Mouse (Mus musculus): ENCODE measurements around the gene Hlcs. TPM values are rescaled to one million over a fixed set of nuclear protein-coding genes. Genes with fewer than 3 reads are reported as not detected.

Gene Hlcs
- polyA plus RNA-seq, 1 experiment from 2014 or later = 8.7 TPM

DNA sequence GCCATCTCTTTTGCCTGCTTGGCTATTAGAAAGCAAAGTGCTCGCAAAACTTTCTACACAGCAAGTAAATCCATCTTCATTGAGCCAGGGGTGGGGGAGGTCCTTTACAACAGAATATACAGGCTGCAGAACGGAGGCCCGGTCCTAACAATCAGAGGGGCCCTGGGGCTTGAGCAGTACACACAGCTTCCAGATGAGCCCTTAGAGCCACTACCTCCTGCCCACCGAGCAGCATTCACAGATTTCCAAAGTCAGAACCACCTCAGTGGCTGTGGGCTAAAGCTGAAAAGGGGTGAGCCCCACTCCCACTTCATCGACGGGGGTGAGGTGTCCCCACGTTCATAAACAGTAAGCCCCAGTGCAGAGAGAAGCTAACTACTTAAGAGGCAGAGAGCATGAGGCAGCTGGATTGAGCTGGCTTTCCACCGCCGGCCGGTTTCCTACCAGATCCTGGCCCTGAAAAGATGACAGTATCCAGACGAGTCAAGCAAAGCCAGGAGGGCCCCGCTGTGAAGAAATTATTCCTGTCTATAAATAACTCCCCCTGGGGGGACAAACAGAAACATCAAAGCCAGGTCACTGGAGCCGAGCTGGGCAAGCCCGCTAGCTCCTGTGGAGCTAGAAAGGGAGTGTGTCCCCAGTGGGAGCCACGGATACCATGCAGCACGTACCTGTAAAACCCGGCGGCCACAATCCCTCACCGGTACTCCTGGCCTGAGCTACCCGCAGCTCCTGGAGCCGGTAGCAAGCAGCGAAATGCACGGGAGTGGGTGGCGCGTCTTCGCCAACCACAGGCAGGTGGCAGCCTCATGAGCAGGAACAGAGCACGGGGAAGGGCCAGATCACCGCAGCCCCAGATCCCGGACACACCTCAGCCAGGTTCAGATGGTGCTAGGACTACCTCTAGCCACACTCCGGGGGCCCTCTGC lies 10.8 kb downstream of the Hlcs start:
- 0 out of 2 replicates have a peak, but pooled peaks cover 3% of the 10 kb centered on the region for H3K36me3 ChIP-seq
- ATAC-seq (ENCODE audit: low FRiP score) = peak; percentile 83
- H3K4me1 ChIP-seq = peaks cover 16% of the 10 kb centered on the region
- 3% methylated on average over 30 of the region's 30 CpGs for WGBS
- no peaks in the 10 kb centered on the region for H3K27me3 ChIP-seq (replicated peaks)
- peak overlapping the region; percentile 51 for H3K27ac ChIP-seq (replicated peaks)
- peak overlapping the region; percentile 45 for H3K9ac ChIP-seq (replicated peaks)
- peak overlapping the region; percentile 29 for H3K4me3 ChIP-seq (replicated peaks)
- H3K4me2 ChIP-seq = peak overlapping the region; percentile 59
- 0 out of 2 replicates have a peak, but pooled peaks cover 9% of the 10 kb centered on the region for H3K9me3 ChIP-seq (replicated peaks)

DNA sequence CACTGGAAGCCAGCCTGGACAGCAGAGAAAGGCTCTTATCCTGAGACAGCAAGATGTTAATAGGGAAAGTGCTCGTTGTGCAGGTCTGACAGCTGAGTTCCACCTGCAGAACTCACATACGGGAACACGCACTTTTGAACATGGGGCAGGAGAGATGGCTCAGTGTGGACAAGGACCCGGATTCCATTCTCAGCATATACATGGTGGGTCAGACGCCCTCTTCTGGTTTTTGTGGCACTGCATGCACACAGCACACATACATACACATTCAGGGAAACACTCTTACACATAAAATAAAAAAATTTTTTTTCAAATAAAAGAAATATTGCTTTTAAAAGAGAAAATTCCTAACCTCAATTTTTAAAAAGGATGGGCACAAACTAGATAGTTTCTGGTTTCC lies 11.7 kb downstream of the Hlcs start:
- whole genome bisulfite sequencing = 87% methylated on average over 5 of the region's 5 CpGs
- Histone ChIP-seq H3K4me2 (no peak overlapping the region; the same call in 1 of the 2 replicates), H3K27ac (replicated peaks) (no peak overlapping the region)

DNA sequence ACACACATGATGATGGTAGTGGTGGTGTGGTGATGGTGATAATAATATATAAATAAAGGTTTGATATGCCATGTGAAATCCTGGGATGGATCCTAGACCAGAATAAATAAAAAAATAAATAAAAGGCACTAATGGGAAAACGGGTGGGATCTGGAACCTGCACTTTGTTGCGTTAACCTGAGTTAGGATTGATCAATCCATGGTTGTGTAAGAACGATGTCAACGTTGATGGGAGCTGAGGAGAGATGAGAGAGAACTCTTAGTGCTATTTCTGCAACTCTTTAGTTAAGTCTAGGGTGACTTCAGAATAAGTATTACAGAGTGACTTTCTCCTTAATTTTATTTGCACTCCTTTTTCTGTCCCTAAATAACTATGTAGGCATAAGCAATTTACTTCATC lies 12.2 kb downstream of the Hlcs start:
- Histone ChIP-seq H3K9me3 (replicated peaks) (0 out of 2 replicates have a peak, but pooled peaks cover 8% of the 10 kb centered on the region), H3K27ac (replicated peaks) (no peak overlapping the region), H3K4me3 (replicated peaks) (no peak overlapping the region), H3K27me3 (replicated peaks) (no peaks in the 10 kb centered on the region), H3K36me3 (0 out of 2 replicates have a peak, but pooled peaks cover 3% of the 10 kb centered on the region), H3K9ac (replicated peaks) (no peak overlapping the region), H3K4me1 (peaks cover 15% of the 10 kb centered on the region), H3K4me2 (no peak overlapping the region)
- no peak for ATAC-seq (ENCODE audit: low FRiP score)
- WGBS = 96% methylated on average over 4 of the region's 4 CpGs

More for the DNA sequence above, 11.7 kb downstream of the Hlcs start:
- no peak overlapping the region for H3K9ac ChIP-seq (replicated peaks)
- H3K9me3 ChIP-seq (replicated peaks) = 0 out of 2 replicates have a peak, but pooled peaks cover 9% of the 10 kb centered on the region
- H3K36me3 ChIP-seq = 0 out of 2 replicates have a peak, but pooled peaks cover 3% of the 10 kb centered on the region
- peaks cover 15% of the 10 kb centered on the region for H3K4me1 ChIP-seq
- no peak overlapping the region for H3K4me3 ChIP-seq (replicated peaks)
- ATAC-seq (ENCODE audit: low FRiP score) = no peak
- H3K27me3 ChIP-seq (replicated peaks) = no peaks in the 10 kb centered on the region

DNA sequence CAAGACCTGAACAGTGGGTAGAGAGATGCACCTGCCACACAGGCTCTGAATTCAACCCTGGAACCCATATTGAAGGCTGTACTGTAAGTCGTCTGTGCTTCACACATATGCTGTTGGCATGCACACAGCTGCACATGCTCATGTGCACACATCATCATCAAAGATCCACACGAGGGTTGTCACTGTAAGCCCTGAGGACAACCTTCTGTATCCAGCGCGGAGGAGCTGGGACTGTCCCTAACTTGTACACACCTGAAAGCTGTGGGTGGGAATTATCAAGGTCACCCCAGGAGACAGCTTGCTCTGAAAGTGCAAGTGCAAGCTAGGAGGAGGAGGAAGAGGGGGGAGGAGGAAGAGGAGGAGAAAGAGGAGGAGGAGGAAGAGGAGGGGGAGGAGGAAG lies 14.2 kb downstream of the Hlcs start:
- 73% methylated on average over 4 of the region's 4 CpGs for WGBS
- Histone ChIP-seq H3K4me1 (peaks cover 15% of the 10 kb centered on the region), H3K9ac (replicated peaks) (no peak overlapping the region), H3K36me3 (no peaks in the 10 kb centered on the region), H3K9me3 (replicated peaks) (no peaks in the 10 kb centered on the region), H3K27ac (replicated peaks) (no peak overlapping the region), H3K27me3 (replicated peaks) (no peaks in the 10 kb centered on the region), H3K4me3 (replicated peaks) (no peak overlapping the region), H3K4me2 (no peak overlapping the region)
- no peak for ATAC-seq (ENCODE audit: low FRiP score)

DNA sequence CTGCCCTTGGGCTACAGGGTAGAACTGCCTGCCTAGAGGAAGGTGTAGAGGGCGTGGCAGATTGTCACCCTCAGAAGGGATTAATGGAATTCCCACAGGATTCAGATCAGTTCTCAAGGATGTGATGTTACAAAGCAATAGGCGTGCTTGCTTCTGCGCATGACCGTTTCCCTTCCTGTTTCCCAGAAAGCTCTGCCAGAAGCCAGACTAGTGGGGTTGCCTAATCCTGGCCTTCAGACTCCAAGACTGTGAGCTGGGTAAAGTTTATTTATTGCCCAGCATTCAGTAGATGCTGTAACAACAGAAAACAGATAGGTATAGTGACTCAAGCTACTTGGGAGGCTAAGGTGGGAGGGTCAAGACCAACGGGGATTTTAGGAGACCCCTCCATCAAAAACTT lies 15.3 kb downstream of the Hlcs start:
- H3K27ac ChIP-seq (replicated peaks) = no peak overlapping the region
- peaks cover 12% of the 10 kb centered on the region for H3K4me1 ChIP-seq
- no peak overlapping the region for H3K4me3 ChIP-seq (replicated peaks)
- no peak overlapping the region for H3K9ac ChIP-seq (replicated peaks)
- H3K9me3 ChIP-seq (replicated peaks) = no peaks in the 10 kb centered on the region
- H3K36me3 ChIP-seq = no peaks in the 10 kb centered on the region
- H3K27me3 ChIP-seq (replicated peaks) = no peaks in the 10 kb centered on the region
- WGBS = 93% methylated on average over 5 of the region's 5 CpGs
- H3K4me2 ChIP-seq = no peak overlapping the region
- no peak for ATAC-seq (ENCODE audit: low FRiP score)

DNA sequence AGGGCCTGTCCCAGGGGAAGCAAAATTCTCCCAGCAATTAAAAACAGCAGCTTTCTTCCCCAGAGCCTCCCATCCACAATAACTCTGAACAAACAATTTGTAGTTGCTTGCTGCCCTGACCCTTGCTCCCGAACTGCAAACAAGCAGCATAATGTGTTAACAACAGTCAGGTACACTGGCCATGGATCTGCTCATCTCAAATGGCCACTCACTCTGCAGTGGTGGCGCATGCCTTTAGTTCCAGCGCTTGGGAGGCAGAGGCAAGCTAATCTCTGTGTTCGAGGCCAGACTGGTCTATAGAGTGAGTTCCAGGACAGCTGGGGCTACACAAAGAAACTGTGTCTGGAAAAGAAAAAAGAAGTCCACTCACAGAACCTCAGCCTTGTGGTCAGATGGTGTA lies 22.2 kb downstream of the Hlcs start:
- Histone ChIP-seq H3K27ac (replicated peaks) (no peak overlapping the region), H3K9me3 (replicated peaks) (no peaks in the 10 kb centered on the region), H3K36me3 (no peaks in the 10 kb centered on the region), H3K4me1 (peaks cover 13% of the 10 kb centered on the region), H3K9ac (replicated peaks) (no peak overlapping the region), H3K4me2 (no peak overlapping the region), H3K27me3 (replicated peaks) (no peaks in the 10 kb centered on the region), H3K4me3 (replicated peaks) (no peak overlapping the region)
- no peak for ATAC-seq (ENCODE audit: low FRiP score)
- WGBS = 88% methylated on average over 4 of the region's 4 CpGs

DNA sequence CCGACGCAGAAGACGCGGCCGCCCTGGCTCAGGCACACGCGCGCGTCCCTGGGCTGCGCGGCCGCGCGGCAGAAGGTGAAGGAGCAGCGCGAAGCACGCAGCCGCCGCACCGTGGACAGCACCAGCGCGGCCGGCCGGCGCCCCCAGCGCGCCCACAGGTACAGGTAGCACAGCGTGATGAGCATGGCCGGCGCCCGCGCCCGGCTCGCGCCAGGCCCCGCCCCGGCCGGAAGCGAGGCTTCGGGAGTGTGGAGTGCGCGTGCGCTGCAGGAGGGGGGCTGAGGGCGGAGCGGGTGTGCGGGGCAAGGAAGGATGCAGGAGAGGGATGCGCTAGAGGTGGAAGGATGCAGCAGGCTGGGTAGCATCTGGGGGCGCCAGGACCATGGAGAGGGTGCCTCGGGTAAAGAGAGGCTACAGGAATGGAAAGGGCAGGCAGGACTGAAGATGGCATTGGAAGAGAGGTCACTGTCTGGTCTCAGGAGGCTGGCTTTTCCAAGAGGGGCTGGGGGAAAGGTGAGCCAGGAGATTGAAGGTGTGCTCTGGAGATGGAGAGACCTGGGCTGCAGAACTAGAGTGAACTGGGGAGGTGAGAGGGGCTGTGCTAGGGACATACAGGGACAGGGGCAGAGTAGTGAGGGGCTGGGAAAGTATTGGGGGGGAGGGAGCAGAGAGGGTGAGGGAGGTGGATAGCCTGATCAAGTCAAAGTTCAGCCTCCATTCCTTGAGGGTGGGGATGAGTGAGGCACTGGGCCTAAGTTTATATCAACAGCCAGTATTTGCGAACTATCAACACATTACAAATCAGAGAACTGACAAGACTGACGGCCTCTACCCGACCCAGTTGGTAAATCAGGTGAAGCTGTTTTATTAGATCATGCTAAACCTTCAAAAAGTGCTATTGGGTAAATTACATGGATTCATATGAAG lies 23.0 kb downstream of the Hlcs start:
- H3K9me3 ChIP-seq (replicated peaks) = no peaks in the 10 kb centered on the region
- H3K4me2 ChIP-seq = peak overlapping the region; percentile 97
- no peaks in the 10 kb centered on the region for H3K27me3 ChIP-seq (replicated peaks)
- 5% methylated on average over 50 of the region's 52 CpGs for WGBS
- ATAC-seq (ENCODE audit: low FRiP score) = peak; percentile 97
- H3K4me1 ChIP-seq = peaks cover 13% of the 10 kb centered on the region
- peak overlapping the region; percentile 76 for H3K4me3 ChIP-seq (replicated peaks)
- H3K9ac ChIP-seq (replicated peaks) = peak overlapping the region; percentile 81
- H3K36me3 ChIP-seq = no peaks in the 10 kb centered on the region
- H3K27ac ChIP-seq (replicated peaks) = peak overlapping the region; percentile 83

DNA sequence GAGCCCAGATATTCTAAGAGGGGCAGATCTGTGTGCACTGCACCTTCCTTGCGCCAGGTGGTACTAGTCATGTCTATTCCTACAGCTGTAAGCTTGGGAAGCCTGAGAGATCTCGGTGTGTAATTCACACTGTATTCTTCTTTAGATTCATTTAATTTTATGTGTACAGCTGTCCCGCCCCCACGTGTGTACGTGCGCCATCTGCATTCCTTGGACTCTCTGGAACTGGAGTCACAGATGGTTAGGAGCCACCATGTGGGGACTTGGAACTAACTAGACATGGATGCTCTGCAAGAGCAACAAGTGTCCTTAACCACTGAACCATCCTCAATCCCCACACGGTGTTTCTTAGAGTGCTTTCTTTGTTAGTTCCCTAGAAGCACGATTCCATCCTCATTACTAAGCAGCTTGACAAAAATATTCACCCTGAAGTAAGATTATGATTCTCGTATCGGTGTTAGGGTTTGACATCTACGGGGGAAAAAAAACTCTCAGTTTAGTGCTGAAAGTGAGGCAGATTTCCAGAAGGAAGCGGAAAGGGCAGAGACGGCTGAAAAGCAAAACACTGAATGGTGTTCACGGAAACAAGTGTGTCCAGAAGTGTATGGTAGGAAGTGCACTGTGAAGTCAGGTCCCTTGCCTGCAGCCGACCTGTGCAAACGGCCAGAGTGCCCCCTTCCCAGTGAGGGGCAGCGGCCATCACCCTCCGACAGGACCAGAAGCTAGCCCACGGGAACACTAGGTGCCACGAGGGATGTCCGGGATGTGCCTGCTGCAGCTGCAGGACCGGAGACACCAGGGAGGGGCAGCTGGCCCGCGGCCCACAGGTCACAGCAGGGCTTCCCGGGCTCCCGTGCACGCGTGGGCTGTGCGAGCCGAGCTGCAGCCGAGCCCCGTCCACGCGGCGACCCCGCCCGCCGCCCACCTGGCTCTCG lies 24.0 kb downstream of the Hlcs start:
- no peaks in the 10 kb centered on the region for H3K36me3 ChIP-seq
- ATAC-seq (ENCODE audit: low FRiP score) = peak; percentile 51
- peak overlapping the region; percentile 97 for H3K4me2 ChIP-seq
- peak overlapping the region; percentile 83 for H3K27ac ChIP-seq (replicated peaks)
- 8% methylated on average over 39 of the region's 39 CpGs for WGBS
- H3K9me3 ChIP-seq (replicated peaks) = no peaks in the 10 kb centered on the region
- peaks cover 13% of the 10 kb centered on the region for H3K4me1 ChIP-seq
- H3K4me3 ChIP-seq (replicated peaks) = peak overlapping the region; percentile 76
- H3K9ac ChIP-seq (replicated peaks) = peak overlapping the region; percentile 81
- no peaks in the 10 kb centered on the region for H3K27me3 ChIP-seq (replicated peaks)

DNA sequence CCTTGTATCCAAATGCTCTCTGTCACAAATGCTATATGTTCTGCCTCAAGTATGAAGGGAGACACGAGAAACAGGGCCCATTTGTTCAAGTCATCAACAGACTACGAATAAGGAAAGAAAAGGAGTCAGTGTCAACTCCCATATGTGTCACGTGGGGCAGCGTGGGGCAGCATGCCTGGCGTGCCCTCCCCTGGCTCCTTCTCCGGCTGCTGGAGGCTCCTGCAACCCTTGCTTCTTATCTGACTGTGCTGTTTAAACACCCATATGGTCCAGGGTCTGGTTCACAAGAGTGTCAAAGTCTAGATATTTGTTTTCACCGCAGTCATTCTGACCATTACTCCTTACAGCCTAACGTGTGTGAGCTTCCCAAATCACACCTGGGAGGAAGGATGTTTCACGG lies 25.5 kb downstream of the Hlcs start:
- H3K27ac ChIP-seq (replicated peaks) = no peak overlapping the region
- H3K27me3 ChIP-seq (replicated peaks) = no peaks in the 10 kb centered on the region
- H3K9me3 ChIP-seq (replicated peaks) = no peaks in the 10 kb centered on the region
- H3K4me1 ChIP-seq = peaks cover 13% of the 10 kb centered on the region
- H3K9ac ChIP-seq (replicated peaks) = no peak overlapping the region
- H3K4me2 ChIP-seq = no peak overlapping the region
- 89% methylated on average over 9 of the region's 9 CpGs for WGBS
- H3K36me3 ChIP-seq = no peaks in the 10 kb centered on the region
- ATAC-seq (ENCODE audit: low FRiP score) = no peak
- no peak overlapping the region for H3K4me3 ChIP-seq (replicated peaks)

DNA sequence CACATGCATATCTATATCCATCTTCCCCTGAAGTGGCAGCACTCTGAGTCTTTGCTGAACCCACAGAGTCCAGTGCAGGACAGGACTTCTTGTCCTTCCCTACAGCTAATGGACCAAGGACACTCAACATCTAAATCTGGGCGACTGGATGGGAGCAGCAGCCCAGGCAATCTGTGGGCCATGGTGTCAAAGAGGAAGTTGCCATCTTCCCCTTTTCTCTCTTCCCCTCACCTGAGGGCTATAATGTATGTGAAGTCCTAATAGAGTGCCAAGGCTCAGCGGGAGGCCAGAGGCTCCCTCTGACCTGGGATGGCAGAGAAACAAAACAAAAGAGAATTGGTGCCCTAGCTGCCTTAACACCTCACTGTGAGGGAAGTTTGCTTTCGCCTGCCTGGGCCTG lies 29.4 kb downstream of the Hlcs start:
- Histone ChIP-seq H3K27ac (replicated peaks) (no peak overlapping the region), H3K4me1 (peaks cover 1% of the 10 kb centered on the region), H3K9ac (replicated peaks) (no peak overlapping the region), H3K36me3 (peaks cover 5% of the 10 kb centered on the region), H3K9me3 (replicated peaks) (peaks cover 5% of the 10 kb centered on the region; the same call in 1 of the 2 replicates), H3K4me2 (no peak overlapping the region), H3K27me3 (replicated peaks) (no peaks in the 10 kb centered on the region), H3K4me3 (replicated peaks) (no peak overlapping the region)
- 90% methylated on average over 3 of the region's 3 CpGs for WGBS
- no peak for ATAC-seq (ENCODE audit: low FRiP score)

Data from neural tube, embryonic 15.5 days (tissue).